Mouse (Mus musculus) cerebellum, adult 9-11 months (tissue): ENCODE data around the gene Esp15.
"Not testable (repeated sequence)": the region's sequence is repeated elsewhere in the genome, so short reads cannot be mapped to it uniquely, and the experiment has no call there.

Source experiments
- DNase-seq: peaks from one replicate; pipeline ENCODE4 v3.0.0; 2022

Gene Esp15

DNA sequence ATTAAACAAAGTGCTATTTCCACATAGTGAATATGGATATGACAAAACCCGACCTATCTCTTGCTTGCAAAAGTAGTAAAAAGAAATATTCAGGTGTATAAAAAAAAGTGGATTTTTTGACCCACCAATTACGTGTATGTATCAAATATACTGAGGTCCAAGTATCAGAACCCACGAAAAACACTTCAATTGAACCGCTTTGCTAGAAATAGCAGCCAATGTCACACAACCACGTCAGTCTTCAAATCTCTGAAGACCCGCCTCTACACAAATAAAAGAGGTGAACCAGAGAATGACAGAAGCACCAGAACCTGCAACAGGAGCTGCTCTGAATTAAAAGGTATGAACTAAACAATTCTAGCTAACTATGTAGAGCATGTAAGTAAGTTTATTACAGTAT lies at the start of gene Esp15:
Esp15 (plus strand) TSS at position 301 of the 400 bp plus-strand sequence.
- DNase-seq = not testable (repeated sequence)

DNA sequence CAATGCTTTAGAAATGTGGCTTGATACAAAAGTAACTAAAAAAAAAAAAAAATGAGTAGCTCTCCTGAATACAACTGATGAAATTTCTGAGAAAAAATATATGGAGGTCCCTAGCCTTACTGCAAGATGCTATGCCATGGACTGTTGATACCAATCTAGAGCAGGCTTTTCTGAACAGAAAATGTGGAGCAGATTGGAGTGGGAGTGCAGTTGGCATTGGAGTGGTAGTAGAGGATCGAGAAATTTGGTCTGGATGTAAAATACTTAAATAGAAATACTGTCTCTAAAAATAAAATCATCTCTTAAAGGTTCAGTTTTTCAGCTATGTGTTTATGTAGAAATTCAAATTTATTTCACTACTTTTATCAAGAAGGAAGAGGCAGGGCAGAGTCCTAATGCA lies 49.2 kb upstream of the Esp15 start:
- no peak for DNase-seq
